Mouse (Mus musculus): ENCODE data around the gene Prdx1.
"Not testable (repeated sequence)": the region's sequence is repeated elsewhere in the genome, so short reads cannot be mapped to it uniquely, and the experiment has no call there.

The Prdx1 gene

GRCm38 (mm10) chr4:116685402-116686061 is at the start of gene Prdx1:
Gene Prdx1, plus strand, starts transcription at chr4:116685544.
- peak; percentile 93 to 96 for DNase-seq (ENCODE audit: low spot score in 2 of 2)

- no peak for DNase-seq (ENCODE audit: low spot score in 2 of 2)
These were observed 46.5 kb upstream of the Prdx1 start for GRCm38 (mm10) chr4:116638821-116639220.

GRCm38 (mm10) chr4:116642071-116642470 is 43.3 kb upstream of the Prdx1 start:
- no peak for DNase-seq (ENCODE audit: low spot score in 2 of 2)

- DNase-seq (ENCODE audit: low spot score in 2 of 2): no peak
These were observed 41.0 kb upstream of the Prdx1 start for GRCm38 (mm10) chr4:116644326-116644725.

GRCm38 (mm10) chr4:116645624-116646023 is 39.7 kb upstream of the Prdx1 start:
- DNase-seq (ENCODE audit: low spot score in 2 of 2): no peak

- no peak for DNase-seq (ENCODE audit: low spot score in 2 of 2)
These were observed 35.9 kb upstream of the Prdx1 start for GRCm38 (mm10) chr4:116649411-116649810.

GRCm38 (mm10) chr4:116650365-116650764 is 35.0 kb upstream of the Prdx1 start:
- no peak for DNase-seq (ENCODE audit: low spot score in 2 of 2)

GRCm38 (mm10) chr4:116650924-116651796 is 34.2 kb upstream of the Prdx1 start, which contains the start of gene Akr1a1:
Gene Akr1a1, minus strand, starts transcription at chr4:116651680.
- DNase-seq (ENCODE audit: low spot score in 2 of 2): peak; percentile 89 to 90

- DNase-seq (ENCODE audit: low spot score in 2 of 2): no peak
These were observed 33.6 kb upstream of the Prdx1 start for GRCm38 (mm10) chr4:116651797-116652135.

- DNase-seq (ENCODE audit: low spot score in 2 of 2): no peak
These were observed 32.1 kb upstream of the Prdx1 start for GRCm38 (mm10) chr4:116653228-116653627.

- no peak for DNase-seq (ENCODE audit: low spot score in 2 of 2)
These were observed 30.2 kb upstream of the Prdx1 start for GRCm38 (mm10) chr4:116655100-116655499.

GRCm38 (mm10) chr4:116655658-116656057 is 29.7 kb upstream of the Prdx1 start:
- no peak for DNase-seq (ENCODE audit: low spot score in 2 of 2)

- no peak for DNase-seq (ENCODE audit: low spot score in 2 of 2)
These were observed 27.4 kb upstream of the Prdx1 start for GRCm38 (mm10) chr4:116657971-116658370.

GRCm38 (mm10) chr4:116659474-116659873 is 25.9 kb upstream of the Prdx1 start:
- DNase-seq (ENCODE audit: low spot score in 2 of 2): no peak

GRCm38 (mm10) chr4:116659916-116660315 is 25.4 kb upstream of the Prdx1 start:
- DNase-seq (ENCODE audit: low spot score in 2 of 2): not testable (repeated sequence)

GRCm38 (mm10) chr4:116660829-116661228 is 24.5 kb upstream of the Prdx1 start:
- no peak for DNase-seq (ENCODE audit: low spot score in 2 of 2)

GRCm38 (mm10) chr4:116661998-116662397 is 23.3 kb upstream of the Prdx1 start:
- no peak for DNase-seq (ENCODE audit: low spot score in 2 of 2)

GRCm38 (mm10) chr4:116666625-116667024 is 18.7 kb upstream of the Prdx1 start:
- no peak for DNase-seq (ENCODE audit: low spot score in 2 of 2)

- no peak for DNase-seq (ENCODE audit: low spot score in 2 of 2)
These were observed 17.2 kb upstream of the Prdx1 start for GRCm38 (mm10) chr4:116668145-116668544.

GRCm38 (mm10) chr4:116669291-116669690 is 16.1 kb upstream of the Prdx1 start:
- no peak for DNase-seq (ENCODE audit: low spot score in 2 of 2)

GRCm38 (mm10) chr4:116672785-116673184 is 12.6 kb upstream of the Prdx1 start:
- DNase-seq (ENCODE audit: low spot score in 2 of 2): peak in 1 of 2 experiments; percentile 72

- DNase-seq (ENCODE audit: low spot score in 2 of 2): not testable (repeated sequence)
These were observed 10.6 kb upstream of the Prdx1 start for GRCm38 (mm10) chr4:116674761-116675160.

- DNase-seq (ENCODE audit: low spot score in 2 of 2): no peak
These were observed 9.3 kb upstream of the Prdx1 start for GRCm38 (mm10) chr4:116676027-116676426.

Measured in urinary bladder, adult 18-20 months (tissue).